Mouse (Mus musculus) midbrain, embryonic 11.5 days (tissue): ENCODE measurements around the gene Lrguk. TPM values are rescaled to one million over a fixed set of nuclear protein-coding genes. Genes with fewer than 3 reads are reported as not detected.

Source experiments
- ATAC-seq: fragments of 200-750 bp; cut with Nextera tagmentation; 2 replicates; pipeline ENCODE4 v1.8.0; 2017; ENCODE audit warnings: moderate TSS enrichment, moderate library complexity; ENCODE audit not compliant: low FRiP score
- DNase-seq: peaks from one replicate; pipeline ENCODE4 v3.0.0; 2015; ENCODE audit warnings: low spot score; ENCODE audit errors: missing footprints
- H3K27ac ChIP-seq: fragments of 300-500 bp; sonication (generic); 2 replicates; pipeline ENCODE4 v1.5.1; 2014; ENCODE audit warnings: low read depth, low read length
- H3K27me3 ChIP-seq: fragments of 300-500 bp; sonication (generic); 2 replicates; pipeline ENCODE4 v1.6.1; 2014; ENCODE audit warnings: mild to moderate bottlenecking, low read length, moderate library complexity, mixed read lengths; ENCODE audit not compliant: control insufficient read depth, insufficient read depth
- H3K36me3 ChIP-seq: fragments of 300-500 bp; sonication (generic); 2 replicates; pipeline ENCODE4 v1.6.1; 2014; ENCODE audit warnings: mild to moderate bottlenecking, low read length, moderate library complexity, mixed read lengths; ENCODE audit not compliant: control insufficient read depth, insufficient read depth
- H3K4me1 ChIP-seq: fragments of 300-500 bp; sonication (generic); 2 replicates; pipeline ENCODE4 v1.6.1; 2014; ENCODE audit warnings: low read length; ENCODE audit not compliant: control insufficient read depth, insufficient read depth
- H3K4me2 ChIP-seq: fragments of 300-500 bp; sonication (generic); 2 replicates; pipeline ENCODE4 v1.6.1; 2014; ENCODE audit warnings: mild to moderate bottlenecking, moderate library complexity
- H3K4me3 ChIP-seq: fragments of 300-500 bp; sonication (generic); 2 replicates; pipeline ENCODE4 v1.5.1; 2014; ENCODE audit warnings: low read depth, low read length
- H3K9ac ChIP-seq: fragments of 300-500 bp; sonication (generic); 2 replicates; pipeline ENCODE4 v1.6.1; 2014; ENCODE audit warnings: low read length
- H3K9me3 ChIP-seq: fragments of 300-500 bp; sonication (generic); 2 replicates; pipeline ENCODE4 v1.6.1; 2016; ENCODE audit warnings: low read length; ENCODE audit not compliant: control insufficient read depth
- WGBS: fragments of 180-500 bp; shearing (Covaris S2); extraction: QIAGEN DNeasy Blood & Tissue Kit; methylation state at CpG from one replicate; pipeline ENCODE4 v1.1.7; 2014; 5-methylcytosine and 5-hydroxymethylcytosine counted together
- polyA plus RNA-seq: library from polyadenylated mRNA; unstranded; fragments of >200 nt; fragmentation: Nextera tagmentation; extraction: Ambion mirVana; gene quantifications from 2 replicates; pipeline ENCODE4 v1.2.1, GENCODE M21; 2014

Lrguk gene
- polyA plus RNA-seq, 1 experiment from 2014 or later, result 0.78 TPM

DNA sequence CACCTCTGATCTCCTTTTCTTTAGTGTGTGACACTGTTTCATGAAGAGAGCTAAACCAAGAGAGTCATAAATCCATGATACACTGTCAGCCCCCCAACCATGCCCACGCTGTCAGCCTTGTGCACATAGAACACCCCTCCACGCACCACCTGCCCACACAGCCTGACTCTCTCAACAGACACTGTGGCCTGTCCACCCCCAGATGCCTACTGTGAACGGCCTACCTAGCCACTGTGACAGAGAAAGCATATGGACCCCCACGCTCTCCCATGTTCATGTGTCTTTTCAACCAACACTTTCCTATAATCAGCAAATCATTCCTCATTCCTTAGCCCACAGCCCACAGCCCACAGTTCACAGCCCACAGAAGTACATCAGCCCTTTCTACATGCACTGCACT lies 58.5 kb downstream of the Lrguk start:
- H3K9me3 ChIP-seq, result no peaks in the 10 kb centered on the region
- 98% methylated on average over 4 of the region's 4 CpGs for WGBS
- no peak for ATAC-seq
- no peak overlapping the region for H3K4me2 ChIP-seq
- H3K4me1 ChIP-seq, result peaks cover 7% of the 10 kb centered on the region; the same call in 1 of the 2 replicates
- H3K27ac ChIP-seq, result no peak overlapping the region
- H3K27me3 ChIP-seq, result no peaks in the 10 kb centered on the region
- H3K9ac ChIP-seq, result no peak overlapping the region
- no peaks in the 10 kb centered on the region for H3K36me3 ChIP-seq
- no peak overlapping the region for H3K4me3 ChIP-seq
- no peak for DNase-seq

DNA sequence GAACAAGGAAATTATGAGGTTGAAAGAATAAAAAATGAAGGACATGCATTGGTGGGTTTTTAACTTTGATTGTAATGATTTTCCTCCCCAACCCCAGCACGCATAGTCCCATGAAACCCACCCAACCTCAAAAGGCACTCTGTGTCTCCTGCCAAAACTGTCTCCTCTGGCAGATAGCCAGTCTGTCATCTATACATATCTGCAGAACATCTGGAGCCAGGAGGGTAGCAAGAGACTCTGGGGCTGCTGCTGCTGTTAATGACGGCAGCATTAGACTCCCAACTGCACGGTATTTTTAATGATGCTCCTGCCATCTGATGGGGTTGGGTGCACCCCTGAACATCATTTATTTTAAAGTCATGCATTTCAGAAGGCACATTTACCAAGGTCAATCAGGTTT lies 59.7 kb downstream of the Lrguk start:
- no peak for DNase-seq
- Histone ChIP-seq H3K27ac (no peak overlapping the region), H3K4me3 (no peak overlapping the region), H3K4me2 (no peak overlapping the region), H3K9me3 (no peaks in the 10 kb centered on the region), H3K36me3 (no peaks in the 10 kb centered on the region), H3K27me3 (no peaks in the 10 kb centered on the region), H3K4me1 (peaks cover 7% of the 10 kb centered on the region; the same call in 1 of the 2 replicates), H3K9ac (no peak overlapping the region)
- no peak for ATAC-seq
- WGBS, result 93% methylated on average over 3 of the region's 3 CpGs

DNA sequence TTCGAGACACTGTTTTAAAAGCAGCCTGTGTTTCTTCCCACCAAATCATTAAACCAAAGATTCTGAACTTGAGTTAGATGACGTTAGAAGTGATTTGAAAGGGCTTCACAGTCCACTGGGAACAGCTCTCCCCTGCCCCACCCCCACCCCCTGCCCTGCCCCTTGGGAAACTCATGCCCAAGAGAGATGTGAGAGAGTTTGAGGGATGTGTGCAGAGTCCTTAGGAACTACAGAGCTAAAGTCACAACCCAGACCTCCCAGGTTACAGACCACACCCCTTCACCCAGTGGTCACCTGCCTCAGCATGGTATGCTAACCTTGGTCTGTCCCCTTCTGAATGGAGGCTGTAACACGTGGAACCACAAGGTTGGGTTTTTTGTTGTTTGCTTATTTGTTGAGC lies 62.3 kb downstream of the Lrguk start:
- WGBS, result 64% methylated on average over 3 of the region's 3 CpGs
- no peak overlapping the region for H3K27ac ChIP-seq
- H3K27me3 ChIP-seq, result no peaks in the 10 kb centered on the region
- no peak overlapping the region for H3K4me3 ChIP-seq
- no peaks in the 10 kb centered on the region for H3K36me3 ChIP-seq
- ATAC-seq (no peak), DNase-seq (no peak)
- H3K4me1 ChIP-seq, result no peaks in the 10 kb centered on the region
- no peak overlapping the region for H3K9ac ChIP-seq
- no peaks in the 10 kb centered on the region for H3K9me3 ChIP-seq
- no peak overlapping the region for H3K4me2 ChIP-seq

DNA sequence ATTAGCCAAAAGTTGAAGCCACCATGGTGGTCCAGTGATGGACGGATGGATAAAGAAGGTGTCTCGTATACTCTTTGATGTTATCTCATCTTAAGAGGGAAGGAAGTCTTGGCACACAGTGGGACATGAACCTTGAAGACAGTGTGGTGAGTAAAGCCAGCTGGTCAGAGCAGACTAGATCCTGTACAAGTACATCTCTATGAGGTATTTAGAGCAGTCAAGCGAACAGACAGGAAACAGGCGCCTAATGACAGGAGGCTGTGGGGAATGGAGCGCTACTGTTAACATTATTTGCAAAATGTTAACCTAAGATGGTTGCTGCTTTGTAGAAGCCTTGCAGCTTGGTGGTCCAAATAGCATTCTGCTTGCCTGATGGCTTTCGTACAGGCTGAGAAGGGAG lies 67.0 kb downstream of the Lrguk start:
- no peak overlapping the region for H3K9ac ChIP-seq
- ATAC-seq, result no peak
- H3K4me1 ChIP-seq, result no peaks in the 10 kb centered on the region
- no peak overlapping the region for H3K4me3 ChIP-seq
- no peak overlapping the region for H3K27ac ChIP-seq
- no peaks in the 10 kb centered on the region for H3K9me3 ChIP-seq
- no peaks in the 10 kb centered on the region for H3K27me3 ChIP-seq
- no peak overlapping the region for H3K4me2 ChIP-seq
- DNase-seq, result no peak
- H3K36me3 ChIP-seq, result no peaks in the 10 kb centered on the region
- 92% methylated on average over 6 of the region's 6 CpGs for WGBS

DNA sequence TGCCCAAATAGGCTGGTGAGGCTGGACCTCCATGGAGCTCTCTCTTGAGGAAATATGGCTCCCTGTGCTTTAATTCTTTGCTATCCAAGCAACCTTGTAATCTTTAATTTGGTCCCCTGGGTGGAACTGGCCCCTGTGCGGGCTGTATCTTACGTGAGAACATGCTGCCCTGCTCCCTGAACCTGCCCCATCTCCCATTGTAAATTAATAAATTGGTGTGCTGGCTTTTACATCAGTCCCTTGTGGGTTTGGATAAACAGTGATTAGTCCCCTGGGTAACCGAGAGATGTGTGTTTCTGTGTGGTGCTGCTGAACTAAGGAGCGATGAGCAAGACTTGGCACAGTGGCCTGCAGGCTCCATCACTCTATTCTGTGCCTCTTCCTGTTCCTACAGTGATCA lies 67.7 kb downstream of the Lrguk start:
- Histone ChIP-seq H3K4me1 (no peaks in the 10 kb centered on the region), H3K36me3 (no peaks in the 10 kb centered on the region), H3K9me3 (no peaks in the 10 kb centered on the region), H3K4me3 (no peak overlapping the region), H3K27ac (no peak overlapping the region), H3K9ac (no peak overlapping the region), H3K27me3 (no peaks in the 10 kb centered on the region), H3K4me2 (no peak overlapping the region)
- DNase-seq (no peak), ATAC-seq (no peak)
- WGBS, result 93% methylated on average over 4 of the region's 4 CpGs

DNA sequence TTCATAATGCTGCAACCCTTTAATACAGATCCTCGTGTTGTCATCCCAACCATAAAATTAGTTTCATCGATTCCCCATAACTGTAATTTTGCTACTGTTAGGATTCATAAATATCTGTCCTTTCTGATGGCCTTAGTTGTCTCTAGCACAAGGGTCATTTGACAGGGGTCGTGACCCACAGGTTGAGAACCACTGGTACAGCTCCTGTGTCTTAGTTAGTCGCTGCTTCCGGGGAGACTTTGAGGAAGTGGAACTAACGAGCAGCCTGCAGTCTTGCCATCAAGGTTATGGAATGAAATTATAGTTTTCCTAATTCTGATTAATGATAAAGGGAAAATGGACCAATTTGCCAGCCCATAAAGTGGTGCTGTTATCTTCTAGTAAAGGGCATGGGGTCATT lies 70.5 kb downstream of the Lrguk start:
- Histone ChIP-seq H3K36me3 (no peaks in the 10 kb centered on the region), H3K27ac (no peak overlapping the region), H3K4me2 (no peak overlapping the region), H3K4me3 (no peak overlapping the region), H3K27me3 (no peaks in the 10 kb centered on the region), H3K9me3 (no peaks in the 10 kb centered on the region), H3K9ac (no peak overlapping the region), H3K4me1 (no peaks in the 10 kb centered on the region)
- ATAC-seq (no peak), DNase-seq (no peak)
- WGBS, result 91% methylated on average over 6 of the region's 6 CpGs

DNA sequence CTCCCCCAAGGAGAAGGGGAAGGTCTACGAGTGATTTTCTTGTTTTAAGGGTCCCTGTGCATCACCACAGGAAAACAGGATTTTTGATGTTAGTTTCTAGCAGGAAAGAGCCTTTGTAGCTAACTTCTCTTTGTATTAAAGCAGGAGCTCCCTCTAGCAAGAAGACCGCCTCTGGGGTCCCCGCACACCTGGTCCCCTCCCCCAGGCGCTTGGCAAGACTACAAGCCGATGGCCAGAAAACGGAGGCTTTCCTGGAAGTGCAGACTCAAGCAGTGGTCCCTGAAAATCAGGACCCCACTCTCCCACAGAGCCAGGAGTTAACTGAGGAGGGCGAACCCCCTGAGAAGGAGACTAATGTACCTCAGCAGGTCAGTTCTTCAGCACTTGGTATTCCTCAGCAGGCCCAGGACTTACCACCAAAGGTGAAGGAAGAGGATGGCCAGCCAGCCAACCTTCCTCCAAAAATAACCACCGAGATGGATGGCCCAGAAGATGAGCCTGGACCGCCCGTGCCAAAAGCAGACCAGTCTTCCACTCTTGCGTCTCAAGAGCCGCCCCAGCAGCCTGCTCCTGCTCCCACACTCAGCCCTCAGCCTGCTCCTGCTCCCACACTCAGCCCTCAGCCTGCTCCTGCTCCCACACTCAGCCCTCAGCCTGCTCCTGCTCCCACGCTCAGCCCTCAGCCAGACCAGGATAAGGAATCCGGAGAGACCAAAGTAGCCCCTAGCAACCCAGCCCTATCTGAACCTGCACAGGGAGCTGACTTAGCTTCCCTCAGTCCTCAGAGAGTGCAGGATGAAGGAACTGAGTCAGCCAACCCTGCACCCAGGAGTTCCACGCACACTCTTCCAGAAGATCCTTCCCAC lies 72.5 kb downstream of the Lrguk start:
- H3K36me3 ChIP-seq, result no peaks in the 10 kb centered on the region
- no peaks in the 10 kb centered on the region for H3K27me3 ChIP-seq
- DNase-seq, result no peak
- no peaks in the 10 kb centered on the region for H3K9me3 ChIP-seq
- H3K4me2 ChIP-seq, result no peak overlapping the region
- H3K4me1 ChIP-seq, result no peaks in the 10 kb centered on the region
- no peak overlapping the region for H3K9ac ChIP-seq
- no peak overlapping the region for H3K4me3 ChIP-seq
- H3K27ac ChIP-seq, result no peak overlapping the region
- ATAC-seq, result no peak
- WGBS, result 89% methylated on average over 15 of the region's 15 CpGs

DNA sequence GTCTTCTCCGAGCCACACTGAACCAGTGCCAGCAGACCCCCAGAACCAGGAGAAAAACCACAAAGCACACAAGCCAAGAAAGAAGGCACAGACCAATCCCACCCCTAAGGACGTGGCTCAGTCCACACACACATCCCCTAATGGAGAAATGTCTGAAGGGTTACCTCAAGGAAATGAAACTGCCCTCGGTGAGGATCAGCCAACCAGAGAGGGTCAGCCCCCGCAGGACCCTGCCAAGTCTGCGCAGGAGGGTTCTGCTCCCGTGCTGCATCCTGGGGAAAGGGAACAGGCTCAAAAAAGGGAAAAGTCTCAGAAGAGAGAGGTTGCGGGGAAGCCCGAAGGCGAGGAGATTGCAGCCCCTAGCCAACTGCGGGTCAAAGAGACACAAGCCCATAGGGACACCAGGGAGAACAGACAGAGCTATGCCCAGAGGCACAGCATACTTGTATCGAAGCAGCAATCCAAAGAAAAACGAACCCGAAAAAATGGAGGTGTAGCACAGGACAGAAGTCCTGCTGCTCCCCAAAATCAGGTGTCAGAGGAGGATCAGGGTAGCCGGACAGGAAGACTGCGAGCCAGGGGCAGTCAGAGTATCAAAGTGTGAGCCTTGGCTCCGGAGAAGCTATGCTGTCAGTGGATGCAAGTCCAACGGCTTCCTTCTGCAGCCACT lies 74.1 kb downstream of the Lrguk start:
- Histone ChIP-seq H3K9ac (no peak overlapping the region), H3K36me3 (no peaks in the 10 kb centered on the region), H3K27ac (no peak overlapping the region), H3K9me3 (no peaks in the 10 kb centered on the region), H3K4me1 (no peaks in the 10 kb centered on the region), H3K4me2 (no peak overlapping the region), H3K4me3 (no peak overlapping the region), H3K27me3 (no peaks in the 10 kb centered on the region)
- ATAC-seq (no peak), DNase-seq (no peak)
- 89% methylated on average over 17 of the region's 17 CpGs for WGBS

DNA sequence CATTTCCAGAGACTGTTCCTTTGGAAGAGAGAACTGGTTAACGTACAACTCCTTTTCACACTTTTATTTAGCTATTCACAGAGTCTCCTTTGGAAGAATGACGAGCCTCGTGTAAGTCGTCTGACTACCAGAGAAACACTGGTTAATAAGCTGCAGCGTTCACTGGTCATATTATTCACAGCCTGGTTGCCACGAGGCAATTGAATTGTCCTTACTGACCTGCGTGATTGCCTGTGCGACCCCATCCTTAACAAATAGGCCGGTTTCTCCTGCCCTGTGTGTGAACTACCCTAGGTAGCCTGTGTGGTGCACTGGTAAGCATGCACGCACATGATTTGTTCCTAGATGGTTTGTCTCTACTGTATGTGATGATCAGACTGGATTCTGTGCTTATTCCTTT lies 81.3 kb downstream of the Lrguk start:
- no peak overlapping the region for H3K27ac ChIP-seq
- no peak for DNase-seq

More for the DNA sequence above, 81.3 kb downstream of the Lrguk start:
- H3K36me3 ChIP-seq, result no peaks in the 10 kb centered on the region
- WGBS, result 64% methylated on average over 10 of the region's 10 CpGs
- no peaks in the 10 kb centered on the region for H3K9me3 ChIP-seq
- no peak overlapping the region for H3K4me2 ChIP-seq
- ATAC-seq, result no peak
- no peaks in the 10 kb centered on the region for H3K27me3 ChIP-seq
- no peaks in the 10 kb centered on the region for H3K4me1 ChIP-seq
- H3K4me3 ChIP-seq, result no peak overlapping the region
- H3K9ac ChIP-seq, result no peak overlapping the region
